Mouse (Mus musculus): Measurements from ENCODE around the gene Gpx2. TPM values are rescaled to one million over a fixed set of nuclear protein-coding genes. Genes with fewer than 3 reads are reported as not detected.
A peak's percentile ranks its signal among the peaks of the same experiment; 100 is the strongest.
"Not testable (repeated sequence)": the region's sequence is repeated elsewhere in the genome, so short reads cannot be mapped to it uniquely, and the experiment has no call there.

Gene Gpx2
- polyA plus RNA-seq, 2 experiments, result 0.06 TPM; not detected in 1

DNA sequence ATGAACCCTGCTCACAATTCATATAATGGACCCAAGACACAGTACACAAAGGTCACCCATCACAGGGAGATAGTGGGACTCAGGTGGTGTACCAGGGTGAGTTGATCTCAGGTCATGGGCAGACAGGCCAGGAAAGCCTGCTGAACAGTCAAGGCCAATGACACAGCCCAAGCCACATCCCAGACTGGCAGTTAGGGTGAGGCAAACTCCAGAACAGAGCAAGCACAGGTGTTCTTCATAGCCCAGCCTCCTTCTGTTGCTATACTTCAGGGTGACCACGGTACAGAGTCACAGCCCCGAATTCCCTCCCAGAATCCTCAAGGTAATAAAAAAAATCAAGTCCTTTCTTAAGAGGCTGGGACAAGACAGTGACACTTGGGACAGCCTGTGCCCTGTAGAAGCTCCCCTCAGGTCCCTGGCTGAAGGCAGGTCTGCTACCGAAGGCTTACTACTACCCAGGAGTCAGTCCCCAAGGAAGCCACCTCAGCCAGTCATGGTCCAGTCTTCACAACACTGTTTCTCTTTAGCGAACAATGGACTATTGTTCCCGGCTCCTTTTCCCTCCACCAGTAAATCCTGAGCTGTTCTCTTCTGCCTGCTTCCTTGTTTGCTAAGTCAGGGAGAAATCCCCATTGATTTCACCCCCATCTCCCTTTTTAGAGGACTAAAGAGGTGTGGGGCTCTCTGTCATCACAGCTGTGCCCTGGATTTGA, 2.8 kb upstream of the Gpx2 start:
- no peak overlapping the region for H3K27ac ChIP-seq
- no peak overlapping the region for H3K4me2 ChIP-seq (ENCODE audit: low read depth)
- no peaks in the 10 kb centered on the region for H3K4me1 ChIP-seq (replicated peaks; ENCODE audit: control insufficient read depth in 2 of 2, insufficient read depth in 2 of 2, low read length in 1 of 2)
- TF ChIP-seq EP300 (IDR thresholded peaks at IDR 0.05; ENCODE audit: low read depth) (no peak), CTCF (IDR thresholded peaks at IDR 0.05; ENCODE audit: low read depth) (no peak)
- ATAC-seq (ENCODE audit: insufficient read depth), result no peak
- 46% methylated on average over 5 of the region's 5 CpGs for whole genome bisulfite sequencing (ENCODE audit: insufficient replicate concordance)
- no peak overlapping the region for H3K4me3 ChIP-seq (ENCODE audit: insufficient read depth in 1 of 2, low read depth in 2 of 2, low read length in 2 of 2)
- H3K9ac ChIP-seq (replicated peaks), result no peak overlapping the region
- no peaks in the 10 kb centered on the region for H3K36me3 ChIP-seq (replicated peaks; ENCODE audit: control insufficient read depth, insufficient read depth, low read depth)
- no peaks in the 10 kb centered on the region for H3K9me3 ChIP-seq (ENCODE audit: control insufficient read depth, low read length)
- H3K27me3 ChIP-seq (ENCODE audit: control insufficient read depth, insufficient read depth, low read length), result no peaks in the 10 kb centered on the region; the same call in 1 of the 2 replicates
- no peak for DNase-seq (ENCODE audit: low read depth in 3 of 3, low spot score in 3 of 3)

DNA sequence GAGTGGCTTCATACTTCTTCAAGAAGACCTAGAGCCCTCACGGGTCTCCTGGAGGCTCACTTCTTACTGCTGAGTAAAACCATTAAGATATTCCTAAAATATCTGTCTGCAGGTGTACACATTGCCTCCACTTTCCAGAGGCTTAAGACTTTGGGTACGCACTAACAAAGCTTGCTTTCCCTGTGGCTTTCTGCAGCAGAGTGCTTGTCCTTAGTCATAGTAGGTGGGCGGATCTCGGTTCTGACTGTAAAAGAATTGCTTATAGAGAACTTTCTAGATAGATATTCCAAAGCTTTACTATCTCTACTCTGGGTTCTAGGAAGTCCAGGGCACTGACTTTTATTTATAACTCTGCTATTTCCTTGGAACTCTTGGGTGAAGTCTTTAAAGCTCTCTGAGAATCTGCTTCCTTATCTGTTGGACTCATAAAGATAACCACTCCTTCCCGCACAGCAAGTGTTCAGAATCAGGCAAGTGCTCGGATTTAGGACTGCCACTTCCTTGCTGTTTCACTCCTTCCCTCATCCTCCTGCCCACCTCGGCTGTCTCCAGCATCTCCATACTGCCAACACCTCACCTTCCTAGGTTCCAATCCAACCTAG, 1.7 kb upstream of the Gpx2 start:
- no peak overlapping the region for H3K9ac ChIP-seq (replicated peaks)
- WGBS (ENCODE audit: insufficient replicate concordance), result 42% methylated on average over 7 of the region's 7 CpGs
- H3K9me3 ChIP-seq (ENCODE audit: control insufficient read depth, low read length), result no peaks in the 10 kb centered on the region
- ATAC-seq (ENCODE audit: insufficient read depth) (no peak), DNase-seq (ENCODE audit: low read depth in 3 of 3, low spot score in 3 of 3) (no peak)
- H3K4me3 ChIP-seq (ENCODE audit: insufficient read depth in 1 of 2, low read depth in 2 of 2, low read length in 2 of 2), result no peak overlapping the region
- H3K4me1 ChIP-seq (replicated peaks; ENCODE audit: control insufficient read depth in 2 of 2, insufficient read depth in 2 of 2, low read length in 1 of 2), result no peaks in the 10 kb centered on the region
- TF ChIP-seq CTCF (IDR thresholded peaks at IDR 0.05; ENCODE audit: low read depth) (no peak), EP300 (IDR thresholded peaks at IDR 0.05; ENCODE audit: low read depth) (no peak)
- no peaks in the 10 kb centered on the region for H3K36me3 ChIP-seq (replicated peaks; ENCODE audit: control insufficient read depth, insufficient read depth, low read depth)
- H3K4me2 ChIP-seq (ENCODE audit: low read depth), result no peak overlapping the region
- H3K27me3 ChIP-seq (ENCODE audit: control insufficient read depth, insufficient read depth, low read length), result no peaks in the 10 kb centered on the region; the same call in 1 of the 2 replicates
- no peak overlapping the region for H3K27ac ChIP-seq

DNA sequence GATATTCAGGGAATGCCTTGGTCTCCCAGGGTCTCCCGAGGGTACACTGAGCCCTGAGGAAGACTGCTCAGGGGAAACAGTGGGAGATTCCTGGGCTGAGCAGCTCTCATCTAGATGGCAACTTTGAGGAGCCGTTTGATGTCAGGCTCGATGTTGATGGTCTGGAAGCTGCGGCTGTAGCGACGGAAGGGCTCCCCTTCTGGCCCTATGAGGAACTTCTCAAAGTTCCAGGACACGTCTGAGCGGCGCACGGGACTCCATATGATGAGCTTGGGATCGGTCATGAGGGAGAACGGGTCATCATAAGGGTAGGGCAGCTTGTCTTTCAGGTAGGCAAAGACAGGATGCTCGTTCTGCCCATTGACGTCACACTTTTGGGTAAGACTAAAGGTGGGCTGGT, 2.8 kb downstream of the Gpx2 start:
- H3K36me3 ChIP-seq (replicated peaks; ENCODE audit: control insufficient read depth, insufficient read depth, low read depth); H3K9ac ChIP-seq (replicated peaks); H3K27me3 ChIP-seq (ENCODE audit: control insufficient read depth, insufficient read depth, low read length); ATAC-seq (ENCODE audit: insufficient read depth); H3K4me1 ChIP-seq (replicated peaks; ENCODE audit: control insufficient read depth in 2 of 2, insufficient read depth in 2 of 2, low read length in 1 of 2); H3K4me3 ChIP-seq (ENCODE audit: insufficient read depth in 1 of 2, low read depth in 2 of 2, low read length in 2 of 2); H3K9me3 ChIP-seq (ENCODE audit: control insufficient read depth, low read length); H3K27ac ChIP-seq; H3K4me2 ChIP-seq (ENCODE audit: low read depth); DNase-seq (ENCODE audit: low read depth in 3 of 3, low spot score in 3 of 3): not testable (repeated sequence)
- 43% methylated on average over 13 of the region's 14 CpGs for WGBS (ENCODE audit: insufficient replicate concordance)
- TF ChIP-seq CTCF (IDR thresholded peaks at IDR 0.05; ENCODE audit: low read depth), result peak; percentile 33; the same call in 1 of the 2 replicates

DNA sequence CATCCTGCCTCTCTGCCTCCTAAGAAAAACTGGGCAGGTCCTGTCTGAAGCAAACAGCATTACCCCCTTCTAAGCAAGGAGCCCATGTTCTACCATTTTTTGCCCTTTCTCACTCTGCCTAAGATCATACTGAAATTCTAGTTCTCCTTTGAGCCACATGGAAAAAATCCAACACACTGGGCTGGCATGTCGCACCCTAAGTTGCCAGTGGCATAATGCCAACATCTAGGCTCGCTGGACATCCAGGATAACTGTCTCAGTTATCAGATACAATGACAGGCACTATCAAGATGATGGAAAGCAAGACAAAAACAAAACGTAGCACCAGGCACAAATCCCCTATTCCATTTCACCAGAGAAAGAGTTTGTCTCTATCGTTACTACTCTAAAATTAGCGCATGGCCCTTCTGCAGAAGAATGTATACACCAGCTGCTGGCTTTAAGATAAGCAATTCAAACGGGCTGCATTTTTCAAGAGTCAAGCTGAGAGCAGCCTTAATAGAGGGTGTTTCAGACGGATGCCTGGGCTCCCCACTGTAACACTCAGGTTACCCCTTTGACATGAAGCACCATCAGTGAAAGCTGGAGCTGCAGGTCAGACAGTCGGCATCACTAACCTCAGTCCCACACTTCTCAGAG, 4.8 kb downstream of the Gpx2 start:
- H3K27me3 ChIP-seq (ENCODE audit: control insufficient read depth, insufficient read depth, low read length), result no peaks in the 10 kb centered on the region
- TF ChIP-seq CTCF (IDR thresholded peaks at IDR 0.05; ENCODE audit: low read depth) (no peak), EP300 (IDR thresholded peaks at IDR 0.05; ENCODE audit: low read depth) (no peak)
- no peaks in the 10 kb centered on the region for H3K36me3 ChIP-seq (replicated peaks; ENCODE audit: control insufficient read depth, insufficient read depth, low read depth)
- 25% methylated on average over 8 of the region's 8 CpGs for WGBS (ENCODE audit: insufficient replicate concordance)
- H3K9ac ChIP-seq (replicated peaks), result no peak overlapping the region
- H3K4me3 ChIP-seq (ENCODE audit: insufficient read depth in 1 of 2, low read depth in 2 of 2, low read length in 2 of 2), result no peak overlapping the region
- H3K27ac ChIP-seq, result no peak overlapping the region
- H3K4me2 ChIP-seq (ENCODE audit: low read depth), result no peak overlapping the region
- 0 out of 4 replicates have a peak, but pooled peaks cover 0 to 4% of the 10 kb centered on the region in 2 experiments for H3K4me1 ChIP-seq (replicated peaks; ENCODE audit: control insufficient read depth in 2 of 2, insufficient read depth in 2 of 2, low read length in 1 of 2)
- ATAC-seq (ENCODE audit: insufficient read depth) (no peak), DNase-seq (ENCODE audit: low read depth in 3 of 3, low spot score in 3 of 3) (no peak)
- no peaks in the 10 kb centered on the region for H3K9me3 ChIP-seq (ENCODE audit: control insufficient read depth, low read length)

DNA sequence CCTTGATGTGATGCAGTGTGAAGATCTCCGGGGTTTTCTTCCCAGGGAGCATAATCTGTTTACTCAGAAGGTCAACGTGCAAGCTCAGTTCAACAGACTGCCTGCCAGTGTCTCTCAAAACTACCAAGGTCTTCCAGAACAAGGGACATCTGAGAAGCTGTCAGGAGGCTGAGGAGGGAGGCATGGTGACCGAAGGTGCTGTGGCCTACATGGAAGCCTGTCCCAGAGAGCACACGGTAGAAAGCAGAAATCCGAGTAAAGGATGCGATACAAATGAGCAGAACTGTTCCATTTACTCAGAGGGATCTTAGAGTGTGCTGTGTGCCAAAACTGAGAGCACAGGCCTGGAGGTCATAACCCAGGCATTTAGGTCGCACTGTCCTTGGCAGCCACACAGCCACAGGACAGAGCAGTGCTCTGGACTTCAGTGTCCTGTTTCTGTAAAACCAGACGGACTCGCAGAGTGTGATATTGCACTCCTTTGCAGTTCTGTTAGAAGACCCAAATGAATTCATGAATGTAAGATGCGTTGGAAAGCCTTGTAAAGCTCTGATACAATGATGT, 11.2 kb downstream of the Gpx2 start:
- H3K4me3 ChIP-seq (ENCODE audit: insufficient read depth in 1 of 2, low read depth in 2 of 2, low read length in 2 of 2), result no peak overlapping the region
- DNase-seq (ENCODE audit: low read depth in 3 of 3, low spot score in 3 of 3), result no peak
- H3K9me3 ChIP-seq (ENCODE audit: control insufficient read depth, low read length), result no peaks in the 10 kb centered on the region
- H3K4me1 ChIP-seq (replicated peaks; ENCODE audit: control insufficient read depth in 2 of 2, insufficient read depth in 2 of 2, low read length in 1 of 2), result no peaks in the 10 kb centered on the region; a peak in 1 of 4 replicates
- H3K27ac ChIP-seq, result no peak overlapping the region
- no peak for TF ChIP-seq CTCF (IDR thresholded peaks at IDR 0.05; ENCODE audit: low read depth)
- TF ChIP-seq EP300 (IDR thresholded peaks at IDR 0.05; ENCODE audit: low read depth), result no peak
- no peak for ATAC-seq (ENCODE audit: insufficient read depth)
- H3K36me3 ChIP-seq (replicated peaks; ENCODE audit: control insufficient read depth, insufficient read depth, low read depth), result no peaks in the 10 kb centered on the region; the same call in 1 of the 2 replicates
- no peak overlapping the region for H3K9ac ChIP-seq (replicated peaks)
- H3K4me2 ChIP-seq (ENCODE audit: low read depth), result no peak overlapping the region
- WGBS (ENCODE audit: insufficient replicate concordance), result 65% methylated on average over 10 of the region's 10 CpGs
- H3K27me3 ChIP-seq (ENCODE audit: control insufficient read depth, insufficient read depth, low read length), result no peaks in the 10 kb centered on the region

All from liver, embryonic 14.5 days (tissue).